Mouse (Mus musculus): ENCODE measurements around the gene Cyp2e1.

DNA sequence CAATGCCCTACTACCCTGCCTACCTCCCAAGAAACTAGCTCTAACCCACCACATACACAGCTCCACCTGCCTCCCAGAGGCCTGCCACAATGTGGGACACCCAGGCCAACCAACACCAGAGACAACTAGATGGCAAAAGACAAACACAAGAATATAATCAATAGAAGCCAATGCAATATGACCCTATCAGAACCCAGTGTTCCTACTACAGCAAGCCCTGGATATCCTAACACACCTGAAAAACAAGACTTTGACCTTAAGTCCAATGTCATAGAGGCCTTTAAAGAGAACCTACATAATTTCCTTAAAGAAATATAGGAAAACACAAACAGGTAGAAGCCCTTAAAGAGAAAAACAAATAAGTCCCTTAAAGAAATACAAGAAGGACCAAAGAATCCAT, 38.0 kb upstream of the Cyp2e1 start:
- no peak for TF ChIP-seq CTCF (IDR thresholded peaks at IDR 0.05; ENCODE audit: control insufficient read depth, insufficient read depth, low read length)
- no peak for TF ChIP-seq POLR2A (IDR thresholded peaks at IDR 0.05; ENCODE audit: borderline replicate concordance, control insufficient read depth, low read depth, low read length)
